Mouse (Mus musculus): Measurements from ENCODE around the gene Rhbdl1.

Gene Rhbdl1

GRCm38 (mm10) chr17:25871566-25871965, 34.5 kb upstream of the Rhbdl1 start:
- DNase-seq = peak in 1 of 2 experiments; percentile 19

- no peak for DNase-seq
Observed at GRCm38 (mm10) chr17:25869954-25870353, 32.9 kb upstream of the Rhbdl1 start.

DNA sequence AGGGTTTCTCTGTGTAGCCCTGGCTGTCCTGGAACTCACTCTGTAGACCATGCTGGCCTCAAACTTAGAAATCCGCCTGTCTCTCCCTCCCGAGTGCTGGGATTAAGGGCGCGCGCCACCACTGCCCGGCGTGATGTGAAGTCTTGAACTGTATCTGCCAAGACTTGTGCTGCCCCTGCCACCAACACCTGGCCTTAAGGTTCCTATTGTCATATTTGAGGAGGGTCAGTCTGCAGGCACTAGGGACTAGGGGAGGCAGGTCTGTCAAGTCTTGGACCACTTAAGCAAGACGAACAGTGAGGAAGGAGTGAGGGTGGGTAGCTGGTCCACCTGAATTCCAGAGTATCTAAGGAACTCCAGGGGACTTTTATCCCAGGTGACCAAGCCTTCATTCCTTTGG, 32.4 kb upstream of the Rhbdl1 start:
- no peak for DNase-seq

- DNase-seq = peak; percentile 90 to 91
Observed at GRCm38 (mm10) chr17:25868601-25869191, 31.6 kb upstream of the Rhbdl1 start, which contains the start of gene Mcrip2. Gene Mcrip2 (minus strand): TSS chr17:25868764.

DNA sequence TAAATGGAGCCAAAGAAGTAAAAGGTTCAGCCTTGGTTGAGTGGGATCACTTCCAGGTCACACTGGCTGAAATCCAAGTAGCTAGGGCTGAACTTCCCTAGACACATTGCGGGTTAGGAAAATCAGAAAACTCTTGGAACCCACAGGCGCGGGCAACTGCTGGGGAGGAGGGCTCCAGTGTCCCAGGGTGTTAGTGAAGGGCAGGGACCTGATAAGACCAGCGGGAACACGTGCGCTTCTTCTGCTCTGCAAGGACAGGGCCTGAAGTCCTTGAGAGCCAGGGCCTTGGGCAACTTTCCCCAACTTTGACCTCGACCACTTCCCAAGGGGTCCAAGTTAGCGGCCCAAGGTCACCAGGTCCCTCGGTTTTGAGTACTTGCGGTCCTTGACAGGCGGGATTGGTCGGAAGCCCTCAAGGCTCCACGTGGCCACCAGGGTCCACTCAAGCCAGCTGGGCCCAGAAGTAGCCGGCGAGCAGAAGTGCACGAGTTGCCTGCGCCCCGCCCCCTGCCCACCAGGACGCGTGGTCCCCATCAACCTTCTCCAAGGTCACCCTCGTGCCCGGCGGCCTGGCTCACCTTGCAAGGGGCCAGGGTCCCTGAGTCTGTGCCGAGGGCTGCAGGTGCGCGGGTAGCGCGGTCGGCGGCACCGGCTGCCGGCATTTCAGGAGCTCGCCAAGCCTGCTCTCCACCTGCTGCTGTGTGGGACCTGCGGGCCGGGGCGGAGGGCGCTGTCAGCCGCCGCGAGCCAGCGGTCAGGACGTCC, 30.9 kb upstream of the Rhbdl1 start:
- peak; percentile 79 to 84 for DNase-seq

- DNase-seq = no peak
Observed at GRCm38 (mm10) chr17:25867509-25867835, 30.4 kb upstream of the Rhbdl1 start.

DNA sequence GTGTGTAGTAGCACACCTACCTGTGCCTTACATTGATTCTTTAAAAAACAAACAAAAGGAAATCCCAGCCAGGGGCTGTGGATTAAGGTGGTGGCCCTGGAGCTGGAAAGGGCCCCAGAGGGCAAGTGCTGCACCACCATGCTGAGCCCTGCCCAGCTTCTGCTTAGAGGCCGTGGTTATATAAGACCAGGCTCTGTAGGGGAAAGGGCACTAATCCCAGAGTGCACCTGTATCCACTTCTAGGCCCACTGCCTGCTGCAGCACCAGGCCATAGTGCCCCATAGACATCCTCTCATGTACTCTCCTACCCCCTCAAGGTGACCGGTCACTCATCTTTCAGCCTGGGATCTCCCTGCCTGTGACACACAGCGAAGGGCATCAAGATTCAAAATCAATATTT, 29.1 kb upstream of the Rhbdl1 start:
- DNase-seq = peak; percentile 65 to 78

- DNase-seq = no peak
Observed at GRCm38 (mm10) chr17:25865288-25865687, 28.2 kb upstream of the Rhbdl1 start.

GRCm38 (mm10) chr17:25864311-25864710, 27.2 kb upstream of the Rhbdl1 start:
- no peak for DNase-seq

- peak in 1 of 2 experiments; percentile 59 for DNase-seq
Observed at GRCm38 (mm10) chr17:25863681-25864080, 26.6 kb upstream of the Rhbdl1 start.

GRCm38 (mm10) chr17:25861704-25862612, 24.9 kb upstream of the Rhbdl1 start:
- DNase-seq = peak in 1 of 2 experiments; percentile 27

- peak; percentile 89 to 90 for DNase-seq
Observed at GRCm38 (mm10) chr17:25860832-25861703, 24.0 kb upstream of the Rhbdl1 start, which contains the start of gene Wdr90. Gene Wdr90 (minus strand): TSS chr17:25861501.

DNA sequence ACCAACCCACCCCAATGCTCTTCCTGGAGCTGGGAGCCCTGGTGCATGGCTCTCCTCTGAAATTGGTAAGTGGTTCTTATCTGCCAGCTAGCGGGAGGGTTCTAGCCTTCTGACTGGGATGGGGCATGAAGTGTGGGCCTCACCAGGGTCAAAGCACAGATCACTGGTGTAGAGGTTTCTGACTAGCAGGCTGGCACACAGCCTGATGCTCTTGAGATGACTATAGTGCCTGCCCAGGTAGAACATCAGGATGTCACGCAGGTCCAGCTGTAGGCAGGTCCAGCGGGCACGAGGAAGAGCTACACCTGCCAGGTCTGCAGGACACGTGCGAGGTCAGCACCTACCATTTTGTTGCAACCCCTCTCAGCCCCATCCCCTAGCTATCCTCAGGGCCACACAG, 23.1 kb upstream of the Rhbdl1 start:
- no peak for DNase-seq

DNA sequence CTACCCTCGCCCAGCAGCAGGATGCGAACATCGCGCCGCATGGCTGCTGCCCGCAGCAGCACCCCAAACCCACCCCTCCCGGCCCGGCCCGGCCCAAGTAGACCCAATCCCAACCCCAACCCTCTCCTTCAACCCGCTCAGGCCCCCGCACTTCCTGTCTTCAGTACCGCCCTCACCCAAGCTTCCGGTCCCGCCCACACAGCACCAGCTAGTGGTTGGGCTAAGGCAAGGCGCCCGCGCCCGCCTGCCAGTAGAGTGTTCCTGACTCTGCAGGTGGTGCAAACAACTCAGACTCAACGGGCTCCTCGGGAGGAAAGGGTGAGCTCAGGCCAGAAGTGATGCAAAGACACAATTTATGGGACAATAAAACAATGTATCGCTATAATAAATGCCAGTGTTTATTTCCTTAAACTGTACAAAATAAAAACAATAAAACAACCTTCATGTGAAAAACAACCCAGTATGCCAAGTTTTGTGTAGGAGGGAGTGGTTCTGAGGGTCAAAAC, 7.4 kb upstream of the Rhbdl1 start, which contains the start of gene Rhot2:
Gene Rhot2 (minus strand): TSS at position 456 of the 506 bp plus-strand sequence.
- peak; percentile 95 to 96 for DNase-seq

DNA sequence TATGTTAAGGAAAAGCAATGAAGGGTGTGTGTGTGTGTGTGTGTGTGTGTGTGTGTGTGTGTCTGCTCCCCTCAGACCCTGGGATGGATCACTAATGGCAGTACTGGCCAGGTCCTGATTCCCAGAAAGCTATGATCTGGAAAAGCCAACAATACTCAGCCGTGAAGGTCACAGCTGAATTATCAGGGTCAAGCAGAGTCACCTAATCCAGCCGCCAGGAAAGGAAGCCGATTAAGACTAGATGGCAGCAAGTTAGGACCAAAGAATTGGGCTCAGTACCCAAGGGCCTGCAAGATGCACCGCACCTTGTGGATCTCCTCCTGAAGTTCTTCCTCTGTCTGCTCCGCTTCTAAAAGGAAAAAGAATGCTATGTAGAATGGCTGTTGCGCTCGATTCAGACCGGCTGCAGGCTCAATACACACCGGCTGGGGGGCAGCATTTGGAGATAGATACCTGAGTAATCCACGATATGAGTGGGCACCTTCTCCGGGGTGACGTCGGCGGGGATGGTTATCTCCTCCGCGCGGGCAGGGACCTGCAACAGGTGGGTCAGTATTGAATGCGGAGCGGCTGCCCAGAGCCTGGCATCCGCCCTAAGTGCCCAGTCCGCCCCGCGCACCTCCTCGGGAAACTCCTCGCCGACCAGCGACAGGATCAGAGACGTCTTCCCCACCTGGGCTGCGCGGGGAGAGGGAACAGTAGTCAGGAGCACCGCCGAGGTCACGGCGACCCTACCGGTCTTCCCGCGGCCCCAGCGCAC, 6.7 kb upstream of the Rhbdl1 start:
- DNase-seq = peak in 1 of 2 experiments; percentile 35

- DNase-seq = no peak
Observed at GRCm38 (mm10) chr17:25843122-25843521, 6.0 kb upstream of the Rhbdl1 start.

GRCm38 (mm10) chr17:25842509-25842908, 5.4 kb upstream of the Rhbdl1 start:
- no peak for DNase-seq

DNA sequence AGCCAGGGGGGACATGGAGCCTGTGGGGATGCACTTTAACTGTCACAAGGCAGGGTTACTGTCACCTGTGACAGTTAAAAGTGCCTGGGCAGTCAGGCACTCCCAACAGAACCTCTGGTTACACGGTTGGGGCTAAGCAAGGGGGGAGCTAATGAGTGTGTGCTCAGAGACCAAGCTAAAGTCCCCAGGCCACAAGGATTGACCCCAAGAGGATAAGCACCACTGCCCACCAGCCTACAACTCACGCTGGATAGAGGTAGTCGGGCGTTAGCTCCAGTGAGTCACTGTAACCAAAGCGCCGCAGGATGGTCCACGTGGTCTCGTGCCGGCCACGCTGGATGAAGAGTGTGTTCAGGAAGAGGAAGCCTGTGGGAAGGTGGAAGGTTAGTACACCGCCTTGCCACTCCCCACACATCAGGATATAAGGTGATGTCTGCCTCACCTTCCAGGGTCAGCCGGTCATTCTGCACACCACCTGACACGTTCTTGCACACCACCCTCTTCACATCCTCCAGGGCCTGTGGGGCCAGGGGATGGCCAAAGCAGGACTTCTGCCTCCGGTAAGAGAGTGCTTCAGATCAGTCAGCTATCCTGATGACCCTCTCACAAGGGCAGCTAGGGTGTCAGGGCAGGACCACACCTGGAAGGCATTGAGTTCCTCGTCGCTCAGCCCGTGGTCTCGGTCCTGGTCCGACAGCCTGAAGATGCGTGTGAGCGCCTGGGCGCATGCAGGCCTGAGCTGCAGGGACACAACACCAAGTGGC, 4.2 kb upstream of the Rhbdl1 start, which contains the start of gene Gm20683:
Gene Gm20683 (minus strand): TSS at position 647 of the 764 bp plus-strand sequence.
- no peak for DNase-seq

DNA sequence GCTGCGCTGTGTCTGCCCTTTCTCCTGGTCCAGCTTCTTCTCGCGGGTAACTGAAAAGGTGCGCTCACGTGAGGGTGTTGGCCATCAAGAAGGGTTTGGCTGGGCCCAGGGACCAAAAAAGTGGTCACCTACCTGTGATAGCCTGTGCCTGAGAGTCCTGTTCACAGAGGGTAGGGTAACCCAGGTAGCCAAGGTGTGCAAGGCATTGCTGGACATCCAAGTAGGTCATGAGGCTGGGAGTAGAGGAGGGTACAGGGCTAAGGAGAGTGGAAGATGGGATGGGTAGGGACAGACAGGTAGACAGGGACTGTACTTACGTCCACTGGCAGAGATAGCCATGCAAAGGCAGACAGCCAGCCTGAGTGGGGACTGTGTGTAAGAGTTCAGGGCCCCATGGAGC, 3.4 kb upstream of the Rhbdl1 start:
- DNase-seq = no peak
